Mouse (Mus musculus) frontal cortex, postnatal 25 days (tissue): ENCODE data around the gene Stpg3.

Experiments used
- DNase-seq, 2 experiments: peaks; one replicate each; pipeline ENCODE4 v3.0.0; 2022; ENCODE audit warnings: low spot score in 2 of 2

Gene Stpg3

DNA sequence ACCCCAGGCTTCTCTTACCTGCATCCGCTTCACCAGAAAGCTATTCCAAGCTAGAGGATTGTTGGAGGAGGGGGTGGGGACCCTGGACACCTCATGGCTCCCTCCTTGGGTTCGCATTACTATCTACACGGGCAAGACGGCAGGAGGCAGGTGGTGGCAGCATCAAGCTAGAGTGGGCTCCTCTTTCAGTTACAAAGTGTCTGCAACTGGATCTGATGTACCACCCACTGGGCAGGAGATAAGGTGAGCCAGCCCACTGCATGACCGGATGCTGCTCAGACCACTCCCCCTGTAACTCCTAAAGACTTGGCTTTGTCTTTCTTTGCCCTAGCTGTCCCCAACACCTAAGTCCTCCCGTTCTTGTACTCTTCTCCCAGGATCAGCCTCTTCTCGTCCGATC lies 22.2 kb upstream of the Stpg3 start, which contains the start of gene Rnf224:
Gene Rnf224 (minus strand): TSS at position 174 of the 400 bp plus-strand sequence.
- no peak for DNase-seq

DNA sequence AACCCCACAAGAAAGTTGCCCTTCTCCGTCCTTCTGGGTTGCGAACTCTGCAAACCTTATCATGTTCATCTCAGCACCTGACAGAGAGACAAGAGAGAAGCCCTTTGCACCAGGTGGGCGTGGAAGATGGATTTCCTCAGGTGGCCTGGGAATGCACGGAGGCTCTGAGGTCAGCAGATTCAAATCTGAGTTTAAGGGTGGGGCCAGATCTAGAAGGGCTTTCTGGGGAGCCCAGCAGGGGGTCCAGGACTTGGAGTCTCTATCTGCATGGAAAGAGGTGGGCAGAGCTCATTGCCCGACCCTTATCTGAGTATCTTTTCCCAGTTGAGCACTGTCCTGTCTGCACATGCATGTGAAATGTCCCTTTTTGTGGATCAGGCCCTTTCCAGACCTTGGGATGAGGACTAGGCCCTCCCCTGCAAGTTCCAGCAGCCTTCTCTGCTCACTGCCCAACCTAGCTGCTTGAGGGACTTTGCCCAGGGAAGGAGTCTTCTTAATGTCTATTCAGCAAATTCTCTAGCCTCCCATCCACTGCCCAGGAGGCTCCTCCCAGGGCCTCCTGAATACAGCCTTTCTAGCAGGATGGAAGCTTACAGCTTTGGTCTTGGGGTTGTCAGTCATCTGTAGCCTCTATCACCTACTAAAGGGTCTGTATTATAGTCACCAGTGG lies 20.2 kb upstream of the Stpg3 start:
- no peak for DNase-seq

DNA sequence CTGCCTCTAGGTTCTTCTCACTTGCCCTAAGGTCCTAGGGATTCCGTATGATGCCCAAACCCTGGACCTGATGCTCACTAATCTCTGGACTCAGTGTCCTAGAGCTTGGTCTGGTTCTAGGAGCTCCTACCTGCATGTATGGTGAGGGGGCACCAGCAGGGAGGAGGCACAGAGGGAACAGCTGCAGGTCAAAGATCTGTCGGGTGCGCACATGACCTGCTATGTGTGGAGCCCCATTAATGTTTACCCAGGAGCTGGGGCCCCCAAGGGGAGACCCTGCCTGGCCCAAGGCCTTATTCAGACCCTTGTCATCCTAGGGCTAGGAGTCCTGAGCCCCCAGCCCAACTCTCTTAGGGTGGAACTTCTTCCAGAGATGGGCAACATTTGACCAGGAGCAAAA lies 19.6 kb upstream of the Stpg3 start, which contains the start of gene Slc34a3:
Gene Slc34a3 (minus strand): TSS at position 315 of the 400 bp plus-strand sequence.
- DNase-seq = no peak

DNA sequence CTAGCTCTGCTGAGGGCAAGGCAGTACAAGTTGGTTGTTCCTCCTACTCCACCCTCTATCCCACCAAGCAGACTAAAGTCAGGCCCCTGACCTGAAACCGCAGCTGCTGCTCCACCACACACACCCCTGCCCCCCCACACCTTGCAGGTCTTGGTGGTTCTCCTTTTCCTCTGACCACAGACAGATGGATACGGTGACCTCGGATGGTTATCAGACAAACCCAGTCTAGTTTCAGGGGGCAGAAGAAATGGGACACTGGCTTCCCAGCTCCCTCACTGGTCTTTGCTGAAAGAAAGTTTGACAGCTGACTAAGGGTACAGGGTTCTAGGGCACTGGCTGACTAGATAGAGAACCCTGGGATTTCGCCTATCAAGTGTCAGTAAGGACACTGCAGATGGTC lies 19.0 kb upstream of the Stpg3 start:
- DNase-seq = no peak

GRCm38 (mm10) chr2:25231038-25231437 lies 16.6 kb upstream of the Stpg3 start:
- DNase-seq = no peak

- no peak for DNase-seq
Observed at GRCm38 (mm10) chr2:25230581-25230980, 16.1 kb upstream of the Stpg3 start.

- DNase-seq = no peak
Observed at GRCm38 (mm10) chr2:25229582-25229981, 15.1 kb upstream of the Stpg3 start.

GRCm38 (mm10) chr2:25228995-25229530 lies 14.6 kb upstream of the Stpg3 start:
- DNase-seq = no peak

GRCm38 (mm10) chr2:25228431-25228889 lies 14.0 kb upstream of the Stpg3 start:
- peak; percentile 55 to 69 for DNase-seq

- DNase-seq = no peak
Observed at GRCm38 (mm10) chr2:25227406-25227805, 13.0 kb upstream of the Stpg3 start.

GRCm38 (mm10) chr2:25226864-25227263 lies 12.4 kb upstream of the Stpg3 start:
- DNase-seq = no peak

DNA sequence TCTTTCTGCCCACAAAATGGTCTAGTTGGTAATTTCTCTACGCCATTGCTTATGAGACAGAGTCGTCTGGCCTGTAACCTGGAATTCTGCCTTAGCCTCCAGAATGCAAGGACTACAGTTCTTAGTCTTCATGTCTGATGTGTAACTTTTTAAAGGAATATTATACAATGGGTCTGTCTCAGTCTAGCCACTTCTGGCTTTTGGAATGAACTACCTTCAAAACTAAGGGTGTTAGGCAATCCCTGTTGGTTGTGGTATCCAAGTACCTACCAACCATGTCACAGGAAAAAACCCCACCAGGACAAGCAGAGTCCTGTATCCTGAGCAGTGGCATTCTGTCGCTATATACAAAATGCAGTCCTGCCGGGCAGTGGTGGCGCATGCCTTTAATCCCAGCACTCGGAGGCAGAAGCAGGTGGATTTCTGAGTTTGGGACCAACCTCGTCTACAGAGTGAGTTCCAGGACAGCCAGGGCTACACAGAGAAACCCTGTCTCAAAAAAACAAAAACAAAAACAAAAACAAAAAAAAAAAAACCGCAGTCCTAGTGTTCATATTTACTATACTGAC lies 11.5 kb upstream of the Stpg3 start:
- DNase-seq = no peak

- peak; percentile 96 to 99 for DNase-seq
Observed at GRCm38 (mm10) chr2:25224766-25225752, 10.6 kb upstream of the Stpg3 start.

DNA sequence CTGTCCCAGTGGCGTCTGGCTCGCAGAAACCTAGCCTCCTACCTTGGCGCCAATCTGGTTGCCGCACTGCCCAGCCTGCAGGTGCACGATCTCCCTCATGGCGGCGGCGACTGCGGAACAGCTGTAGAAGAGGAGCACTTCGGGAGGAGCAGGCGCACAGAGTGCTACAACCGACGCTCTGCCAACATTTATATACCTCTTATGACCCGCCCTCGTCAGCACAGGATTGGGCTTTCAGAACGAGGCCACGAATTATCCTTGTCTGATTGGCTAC lies 10.0 kb upstream of the Stpg3 start, which contains the start of gene Tubb4b:
Gene Tubb4b (minus strand): TSS at position 211 of the 274 bp plus-strand sequence.
- DNase-seq = no peak

- peak in 1 of 2 experiments; percentile 59 for DNase-seq
Observed at GRCm38 (mm10) chr2:25223681-25224491, 9.4 kb upstream of the Stpg3 start.

DNA sequence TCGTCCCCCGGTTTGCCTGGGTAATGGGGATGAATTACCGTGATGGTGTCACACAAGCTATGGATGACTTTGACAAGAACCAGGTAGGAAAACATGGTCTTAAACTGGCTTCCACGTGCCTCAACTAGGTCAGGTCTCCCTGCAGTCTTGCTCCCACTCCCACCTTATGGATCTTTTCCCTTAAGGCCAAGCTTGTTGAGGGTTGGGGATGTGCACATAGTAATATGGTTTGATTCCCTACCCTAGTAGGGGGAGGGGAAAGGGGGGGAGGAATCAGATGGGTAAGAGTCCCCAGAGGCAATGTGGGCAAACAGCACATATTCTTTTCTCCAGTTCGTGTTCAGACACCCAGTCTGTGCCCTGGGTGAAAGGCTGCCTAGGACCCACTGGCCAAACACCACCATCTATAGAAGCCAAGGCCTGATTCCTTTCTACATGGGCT lies 6.9 kb upstream of the Stpg3 start:
- no peak for DNase-seq

DNA sequence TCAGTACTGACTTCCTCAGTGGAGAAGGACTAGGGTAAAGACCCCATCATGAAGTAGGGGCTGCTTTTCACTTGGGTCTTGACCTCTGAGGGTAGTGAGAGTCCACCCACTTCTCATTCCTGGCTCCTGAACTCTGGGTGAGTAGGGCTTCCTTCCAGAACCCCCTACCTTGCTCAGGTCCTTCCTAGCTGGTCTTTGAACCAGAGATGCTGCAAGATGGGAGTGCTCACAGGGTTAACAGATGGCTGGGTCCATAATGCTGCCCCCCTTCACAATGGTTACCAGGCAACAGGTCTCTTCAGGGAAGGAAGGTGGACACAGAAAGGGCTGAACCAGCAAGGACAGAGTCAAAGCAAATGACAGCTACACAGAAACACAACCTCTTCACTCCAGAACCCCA lies 4.0 kb upstream of the Stpg3 start, which contains the start of gene Fam166a:
Gene Fam166a (plus strand): TSS at position 301 of the 400 bp plus-strand sequence.
- no peak for DNase-seq

DNA sequence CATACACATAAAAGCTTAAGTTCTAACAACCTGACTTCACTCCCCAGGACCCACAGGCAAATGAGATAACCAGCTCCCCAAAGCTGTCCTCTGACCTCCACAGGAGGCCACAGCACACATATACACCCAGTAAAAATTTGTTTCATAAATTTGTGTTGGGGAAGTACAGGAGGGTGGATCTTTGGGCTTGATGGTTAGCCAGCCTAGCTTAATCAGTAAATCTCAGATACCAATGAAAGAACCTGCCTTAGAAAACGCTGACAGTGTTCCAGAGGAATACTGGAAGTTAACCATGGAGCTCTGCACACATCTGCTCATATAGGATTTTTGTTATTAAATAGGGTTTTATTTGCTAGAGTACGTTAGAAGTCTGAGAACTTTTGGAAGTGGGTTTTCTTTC lies 3.2 kb upstream of the Stpg3 start:
- DNase-seq = no peak

DNA sequence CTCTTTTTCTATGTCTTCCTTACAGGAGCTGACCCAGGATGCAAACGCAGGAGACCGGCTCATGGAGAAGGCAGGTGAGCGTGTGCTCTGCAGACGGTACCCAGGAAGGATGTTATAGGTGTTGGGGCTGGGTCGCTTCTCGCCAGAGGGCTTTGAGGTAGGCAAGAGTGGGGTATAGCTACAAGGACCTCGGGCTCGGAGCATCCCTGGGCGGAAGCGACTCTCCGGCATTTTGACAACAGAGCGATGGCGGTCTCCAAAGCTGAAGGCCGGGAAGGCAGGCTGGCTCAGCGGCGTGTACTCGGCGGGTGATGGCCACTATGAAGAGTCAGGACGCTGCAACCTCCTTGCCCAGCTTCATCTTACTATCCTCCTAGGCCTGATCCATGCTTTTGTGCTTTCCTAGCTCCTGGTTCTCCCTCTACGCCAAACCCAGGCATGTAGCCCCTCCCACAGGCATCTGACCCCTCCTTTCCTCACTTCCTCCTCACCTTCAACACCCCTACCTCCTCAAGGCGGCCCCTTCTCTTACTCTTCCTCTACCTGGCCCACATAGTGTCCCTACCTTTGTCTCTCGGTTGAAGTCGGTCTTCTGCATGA lies 1.1 kb downstream of the Stpg3 start:
- DNase-seq = no peak

GRCm38 (mm10) chr2:25211121-25211670 lies 3.2 kb downstream of the Stpg3 start, which contains the start of gene Nelfb:
Gene Nelfb, minus strand, starts transcription at chr2:25211489.
- peak; percentile 68 to 72 for DNase-seq
